Mouse (Mus musculus): Measurements from ENCODE around the gene Nrn1. TPM values are rescaled to one million over a fixed set of nuclear protein-coding genes. Genes with fewer than 3 reads are reported as not detected.

Gene Nrn1
- polyA plus RNA-seq, 1 experiment from 2014 or later = 61.5 TPM

- peak overlapping the region; percentile 44 for H3K4me3 ChIP-seq
- WGBS = 1% methylated on average over 34 of the region's 34 CpGs
- ATAC-seq (ENCODE audit: low FRiP score, low read depth) = no peak
- H3K4me2 ChIP-seq (replicated peaks) = peak overlapping the region; percentile 51
- peaks cover 24% of the 10 kb centered on the region for H3K4me1 ChIP-seq
- peak overlapping the region; percentile 70 for H3K9ac ChIP-seq (replicated peaks)
- H3K27ac ChIP-seq (replicated peaks) = peak overlapping the region; percentile 92
- peaks cover 86% of the 10 kb centered on the region for H3K27me3 ChIP-seq
- no peaks in the 10 kb centered on the region for H3K9me3 ChIP-seq
- H3K36me3 ChIP-seq = no peaks in the 10 kb centered on the region
Observed at GRCm38 (mm10) chr13:36731016-36731930, 3.7 kb downstream of the Nrn1 start.

GRCm38 (mm10) chr13:36730341-36730761, 4.6 kb downstream of the Nrn1 start:
- Histone ChIP-seq H3K4me3 (peak overlapping the region; percentile 44), H3K4me1 (peaks cover 29% of the 10 kb centered on the region), H3K36me3 (no peaks in the 10 kb centered on the region), H3K4me2 (replicated peaks) (peak overlapping the region; percentile 51), H3K27ac (replicated peaks) (peak overlapping the region; percentile 92), H3K27me3 (peaks cover 83% of the 10 kb centered on the region), H3K9me3 (no peaks in the 10 kb centered on the region), H3K9ac (replicated peaks) (peak overlapping the region; percentile 70)
- WGBS = 4% methylated on average over 14 of the region's 14 CpGs
- no peak for ATAC-seq (ENCODE audit: low FRiP score, low read depth)

- peaks cover 29% of the 10 kb centered on the region for H3K4me1 ChIP-seq
Observed at GRCm38 (mm10) chr13:36729731-36730340, 5.1 kb downstream of the Nrn1 start.

GRCm38 (mm10) chr13:36728509-36728908, 6.4 kb downstream of the Nrn1 start:
- H3K27me3 ChIP-seq = peaks cover 82% of the 10 kb centered on the region
- H3K4me3 ChIP-seq = peak overlapping the region; percentile 44
- H3K4me1 ChIP-seq = peaks cover 37% of the 10 kb centered on the region
- H3K4me2 ChIP-seq (replicated peaks) = peak overlapping the region; percentile 51
- WGBS = 9% methylated on average over 5 of the region's 5 CpGs
- no peaks in the 10 kb centered on the region for H3K36me3 ChIP-seq
- no peaks in the 10 kb centered on the region for H3K9me3 ChIP-seq
- peak overlapping the region; percentile 70 for H3K9ac ChIP-seq (replicated peaks)
- peak overlapping the region; percentile 92 for H3K27ac ChIP-seq (replicated peaks)
- ATAC-seq (ENCODE audit: low FRiP score, low read depth) = no peak

More at GRCm38 (mm10) chr13:36729731-36730340, 5.1 kb downstream of the Nrn1 start:
- no peaks in the 10 kb centered on the region for H3K9me3 ChIP-seq
- H3K36me3 ChIP-seq = no peaks in the 10 kb centered on the region
- peaks cover 83% of the 10 kb centered on the region for H3K27me3 ChIP-seq
- peak overlapping the region; percentile 70 for H3K9ac ChIP-seq (replicated peaks)
- WGBS = under 1% methylated on average over 13 of the region's 13 CpGs
- peak overlapping the region; percentile 51 for H3K4me2 ChIP-seq (replicated peaks)
- H3K27ac ChIP-seq (replicated peaks) = peak overlapping the region; percentile 92
- ATAC-seq (ENCODE audit: low FRiP score, low read depth) = no peak
- H3K4me3 ChIP-seq = peak overlapping the region; percentile 44

- H3K36me3 ChIP-seq = no peaks in the 10 kb centered on the region
- peak overlapping the region; percentile 70 for H3K9ac ChIP-seq (replicated peaks)
- H3K4me3 ChIP-seq = peak overlapping the region; percentile 44
- ATAC-seq (ENCODE audit: low FRiP score, low read depth) = no peak
- peak overlapping the region; percentile 51 for H3K4me2 ChIP-seq (replicated peaks)
- no peaks in the 10 kb centered on the region for H3K9me3 ChIP-seq
- H3K27me3 ChIP-seq = peaks cover 87% of the 10 kb centered on the region
- peak overlapping the region; percentile 92 for H3K27ac ChIP-seq (replicated peaks)
- WGBS = under 1% methylated on average over 21 of the region's 23 CpGs
- H3K4me1 ChIP-seq = peaks cover 41% of the 10 kb centered on the region
Observed at GRCm38 (mm10) chr13:36727779-36728470, 7.0 kb downstream of the Nrn1 start.

- H3K9me3 ChIP-seq = no peaks in the 10 kb centered on the region
- peaks cover 40% of the 10 kb centered on the region for H3K4me1 ChIP-seq
- H3K27ac ChIP-seq (replicated peaks) = peak overlapping the region; percentile 92
- H3K4me2 ChIP-seq (replicated peaks) = peak overlapping the region; percentile 51
- no peaks in the 10 kb centered on the region for H3K36me3 ChIP-seq
- peak; percentile 42 for ATAC-seq (ENCODE audit: low FRiP score, low read depth)
- WGBS = under 1% methylated on average over 33 of the region's 34 CpGs
- H3K4me3 ChIP-seq = peak overlapping the region; percentile 44
- peaks cover 92% of the 10 kb centered on the region for H3K27me3 ChIP-seq
- peak overlapping the region; percentile 70 for H3K9ac ChIP-seq (replicated peaks)
Observed at GRCm38 (mm10) chr13:36726951-36727778, 7.8 kb downstream of the Nrn1 start.

GRCm38 (mm10) chr13:36726551-36726950, 8.4 kb downstream of the Nrn1 start:
- WGBS = under 1% methylated on average over 24 of the region's 24 CpGs
- ATAC-seq (ENCODE audit: low FRiP score, low read depth) = no peak; the same call in 1 of the 2 replicates
- peaks cover 94% of the 10 kb centered on the region for H3K27me3 ChIP-seq
- no peaks in the 10 kb centered on the region for H3K36me3 ChIP-seq
- H3K4me2 ChIP-seq (replicated peaks) = peak overlapping the region; percentile 51
- H3K4me3 ChIP-seq = peak overlapping the region; percentile 44
- H3K27ac ChIP-seq (replicated peaks) = peak overlapping the region; percentile 92
- peaks cover 39% of the 10 kb centered on the region for H3K4me1 ChIP-seq
- H3K9ac ChIP-seq (replicated peaks) = peak overlapping the region; percentile 70
- H3K9me3 ChIP-seq = no peaks in the 10 kb centered on the region

- peak overlapping the region; percentile 92 for H3K27ac ChIP-seq (replicated peaks)
- H3K4me3 ChIP-seq = no peak overlapping the region; the same call in 1 of the 2 replicates
- WGBS = 2% methylated on average over 8 of the region's 8 CpGs
- H3K9me3 ChIP-seq = no peaks in the 10 kb centered on the region
- H3K9ac ChIP-seq (replicated peaks) = peak overlapping the region; percentile 70; the same call in 1 of the 2 replicates
- H3K4me2 ChIP-seq (replicated peaks) = peak overlapping the region; percentile 51
- ATAC-seq (ENCODE audit: low FRiP score, low read depth) = no peak
- peaks cover 39% of the 10 kb centered on the region for H3K4me1 ChIP-seq
- no peaks in the 10 kb centered on the region for H3K36me3 ChIP-seq
- H3K27me3 ChIP-seq = peaks cover 94% of the 10 kb centered on the region
Observed at GRCm38 (mm10) chr13:36725881-36726280, 9.1 kb downstream of the Nrn1 start.

GRCm38 (mm10) chr13:36724533-36725470, 10.1 kb downstream of the Nrn1 start:
- Histone ChIP-seq H3K4me2 (replicated peaks) (peak overlapping the region; percentile 44), H3K27me3 (peaks cover 90% of the 10 kb centered on the region), H3K9me3 (no peaks in the 10 kb centered on the region), H3K36me3 (no peaks in the 10 kb centered on the region), H3K4me1 (peaks cover 39% of the 10 kb centered on the region), H3K9ac (replicated peaks) (peak overlapping the region; percentile 28; the same call in 1 of the 2 replicates), H3K27ac (replicated peaks) (peak overlapping the region; percentile 92), H3K4me3 (peak overlapping the region; percentile 25)
- WGBS = 1% methylated on average over 40 of the region's 40 CpGs
- peak; percentile 77 for ATAC-seq (ENCODE audit: low FRiP score, low read depth)

- no peaks in the 10 kb centered on the region for H3K36me3 ChIP-seq
- peak overlapping the region; percentile 92 for H3K27ac ChIP-seq (replicated peaks)
- H3K9me3 ChIP-seq = no peaks in the 10 kb centered on the region
- WGBS = 1% methylated on average over 15 of the region's 15 CpGs
- no peak overlapping the region for H3K9ac ChIP-seq (replicated peaks)
- peaks cover 39% of the 10 kb centered on the region for H3K4me1 ChIP-seq
- H3K4me2 ChIP-seq (replicated peaks) = peak overlapping the region; percentile 44
- no peak for ATAC-seq (ENCODE audit: low FRiP score, low read depth)
- H3K27me3 ChIP-seq = peaks cover 80% of the 10 kb centered on the region
- no peak overlapping the region for H3K4me3 ChIP-seq
Observed at GRCm38 (mm10) chr13:36723726-36724300, 11.1 kb downstream of the Nrn1 start.

Data from midbrain, embryonic 12.5 days (tissue).